Mouse (Mus musculus): ENCODE measurements at regions not wholly inside any gene's neighbourhood (a gene's known extent, or its start where the extent isn't known, plus 50 kb on each side); places are given as distances from the start of the nearest gene placed in this dataset.
A peak's percentile ranks its signal among the peaks of the same experiment; 100 is the strongest.

DNA sequence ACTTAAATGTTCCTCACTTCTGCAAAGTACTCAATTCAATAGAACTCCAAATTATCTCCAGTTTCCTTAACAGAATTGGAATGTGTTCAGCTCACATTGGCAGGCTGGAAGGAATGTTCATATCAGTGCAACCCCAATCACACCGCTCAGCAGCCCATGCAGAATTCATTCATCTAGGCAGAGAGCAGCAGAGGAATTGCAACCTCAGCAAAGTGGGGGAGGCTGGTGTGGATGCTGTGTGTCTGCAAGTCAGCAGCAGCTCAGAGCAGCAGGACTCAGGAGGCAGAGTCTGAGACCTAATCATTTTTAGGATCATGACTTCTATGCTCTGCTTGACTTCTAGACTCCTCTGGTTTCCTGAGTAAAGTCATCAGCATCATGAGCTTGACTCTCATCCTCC is 100.7 kb upstream of the Chrna7 start:
- DNase-seq (ENCODE audit: low read depth, low spot score): no peak

DNA sequence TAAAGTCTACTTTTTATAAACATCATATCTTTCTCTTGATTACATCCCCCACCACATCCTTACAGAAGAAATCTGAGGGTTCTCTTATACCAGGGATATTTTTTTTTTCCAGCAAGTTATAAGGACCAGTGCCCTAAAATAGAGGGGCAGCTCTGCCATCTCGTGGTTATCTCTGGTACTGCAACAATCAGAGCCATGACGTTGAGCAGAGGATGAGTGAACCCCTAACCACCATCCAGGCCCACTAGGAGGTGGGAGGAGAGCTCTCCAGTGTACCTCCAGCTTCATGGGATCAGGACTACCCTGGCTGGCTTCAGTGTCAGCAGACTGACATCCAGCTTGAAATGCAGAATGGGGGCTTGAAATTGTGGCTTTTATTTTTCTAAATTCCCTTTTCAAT is 107.2 kb upstream of the Chrna7 start:
- peak; percentile 46 for DNase-seq (ENCODE audit: low read depth, low spot score)

DNA sequence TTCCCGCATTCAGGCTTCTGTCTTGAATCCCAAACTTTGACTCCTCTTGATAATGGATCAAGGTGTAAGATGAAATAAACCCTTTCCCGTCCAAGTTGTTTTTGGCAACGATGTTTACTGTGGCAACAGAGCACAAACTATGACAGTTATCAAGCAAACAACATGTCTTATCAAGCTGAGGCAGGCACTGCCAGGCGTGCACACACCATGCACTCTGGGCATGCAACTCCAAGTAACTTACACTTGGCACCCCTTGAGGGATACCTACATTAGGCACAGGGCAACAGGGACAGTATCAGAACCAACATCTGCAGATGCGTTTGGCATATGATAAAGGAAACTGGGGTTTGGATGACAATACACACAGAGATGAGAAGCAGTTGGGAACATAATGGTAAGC is 108.8 kb upstream of the Chrna7 start:
- no peak for DNase-seq (ENCODE audit: low read depth, low spot score)

DNA sequence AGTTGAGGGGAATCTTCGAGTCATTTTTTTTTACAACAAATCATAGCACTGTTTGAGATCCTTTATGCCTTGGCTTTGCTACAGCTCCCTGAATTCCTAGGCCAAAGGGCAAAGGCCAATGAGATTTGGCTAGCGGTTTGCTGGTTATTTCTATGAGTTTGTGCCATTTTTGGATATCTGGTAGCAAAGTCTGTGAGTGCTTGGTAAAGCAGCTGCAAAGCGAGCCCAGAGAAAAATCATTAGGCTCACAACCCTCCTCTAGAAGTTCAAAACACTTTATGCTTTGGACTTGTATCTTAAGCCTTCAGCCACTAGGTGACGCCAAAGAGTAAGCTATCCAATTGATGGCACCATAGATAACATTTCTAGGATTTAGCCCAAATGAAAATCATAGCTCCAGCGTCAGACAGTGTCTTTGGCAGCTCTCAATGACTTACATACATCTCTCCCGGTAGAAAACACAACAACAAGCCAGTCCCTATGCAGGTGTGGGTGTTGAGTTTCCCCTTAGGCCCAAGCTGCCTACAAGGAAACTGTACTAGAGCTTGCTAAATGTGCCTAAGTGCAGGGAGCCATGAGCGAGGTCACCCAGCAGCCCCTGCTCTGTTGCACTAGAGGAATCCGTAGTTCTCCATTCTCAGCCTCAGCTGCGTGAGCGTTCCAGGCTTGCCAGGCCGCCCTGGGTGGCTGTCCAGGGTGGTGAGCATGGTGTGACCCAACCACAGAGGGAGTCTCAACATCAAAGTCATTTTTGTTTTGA is 109.8 kb upstream of the Chrna7 start:
- peak; percentile 51 for DNase-seq (ENCODE audit: low read depth, low spot score)

DNA sequence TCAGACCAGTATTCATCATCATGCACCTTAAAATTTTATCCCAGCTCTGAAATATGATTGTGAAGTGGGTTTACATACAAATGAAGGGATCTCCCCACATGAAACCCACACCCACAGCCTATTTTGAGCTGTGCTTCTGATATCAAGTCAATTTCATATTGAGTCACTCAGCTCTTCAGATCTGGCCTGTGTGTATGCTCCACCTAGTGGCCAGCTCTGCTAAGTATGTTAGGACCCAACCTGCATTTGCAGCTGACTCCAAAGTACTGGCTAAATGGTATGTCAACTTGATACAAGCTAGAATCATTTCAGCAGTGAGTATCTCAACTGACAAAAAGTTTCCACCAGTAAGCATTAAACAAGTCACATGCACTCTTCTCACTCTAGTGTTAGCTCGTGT is 109.4 kb upstream of the Otud7a start:
- no peak for DNase-seq (ENCODE audit: low read depth, low spot score)

DNA sequence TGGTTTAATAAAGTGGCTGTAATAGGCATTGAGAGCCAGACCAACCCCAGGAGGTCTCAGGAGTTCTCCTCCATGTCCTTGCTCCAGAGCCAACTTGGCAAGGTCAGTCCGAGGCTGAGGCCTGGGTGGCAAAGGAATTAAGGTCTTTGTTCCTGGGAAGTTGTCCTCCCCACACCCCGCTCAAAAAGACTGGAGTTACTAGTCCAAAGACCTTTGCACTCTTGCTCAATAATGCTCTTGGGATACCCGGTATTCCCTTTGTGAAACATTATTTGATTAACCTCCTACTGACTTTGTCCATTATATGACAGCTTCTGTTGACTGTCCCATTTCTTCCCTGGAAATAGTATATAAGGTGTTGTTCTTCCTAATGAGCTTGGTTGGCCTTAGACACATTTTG is 108.5 kb upstream of the Otud7a start:
- no peak for DNase-seq (ENCODE audit: low read depth, low spot score)

DNA sequence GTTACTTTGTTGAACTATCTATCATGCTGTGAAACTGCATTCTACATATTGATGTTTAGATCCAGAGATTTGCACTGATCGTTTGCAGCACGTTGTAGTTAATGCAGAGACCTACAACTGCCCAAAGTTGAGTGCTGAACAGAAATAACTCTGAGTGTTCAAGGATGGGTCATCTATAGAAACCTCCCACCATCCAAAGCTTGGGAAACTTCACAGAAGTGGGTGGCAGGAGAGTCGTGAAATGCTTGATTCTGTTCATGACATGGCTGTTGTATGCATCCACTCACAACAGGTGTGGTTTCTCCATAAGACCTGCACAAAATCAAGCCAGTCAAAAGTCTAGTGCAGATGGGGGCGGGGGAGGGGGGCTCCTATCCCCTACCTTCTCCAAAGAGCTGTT is 102.8 kb upstream of the Otud7a start:
- no peak for DNase-seq (ENCODE audit: low read depth, low spot score)

DNA sequence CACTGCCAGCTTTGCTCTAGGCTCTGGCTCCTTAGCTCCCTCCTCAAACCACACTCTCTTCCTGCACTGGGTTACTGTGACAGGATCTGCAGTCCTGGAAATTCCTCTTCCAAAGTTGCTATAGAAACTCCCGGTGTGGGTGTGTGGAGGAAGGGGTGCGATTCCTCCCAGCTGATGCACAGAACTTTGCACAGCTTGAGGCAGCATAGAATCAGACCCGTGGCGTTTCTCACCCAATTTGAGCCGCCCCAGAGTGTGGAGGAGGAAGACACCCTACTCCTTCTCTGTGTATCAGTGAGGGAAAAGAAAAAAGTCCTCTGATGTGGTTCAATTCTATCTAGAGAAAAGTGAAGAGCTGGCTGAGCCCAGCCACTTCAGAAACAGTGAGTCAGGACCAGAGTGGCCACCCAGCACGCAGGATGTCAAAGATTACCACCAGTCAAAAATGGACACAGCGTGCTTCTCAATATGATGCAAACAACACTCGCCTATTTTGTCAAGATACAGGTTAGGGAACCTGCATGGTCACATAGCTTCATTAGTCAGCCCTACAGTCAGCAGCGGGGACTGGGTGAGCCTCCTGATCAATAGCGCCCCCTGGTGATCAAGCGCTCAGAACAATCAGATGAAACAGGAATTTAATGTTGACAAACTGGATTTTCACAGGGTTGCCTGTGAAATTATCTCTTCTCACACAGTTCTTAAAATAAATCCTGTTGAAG is 98.7 kb upstream of the Otud7a start:
- DNase-seq (ENCODE audit: low read depth, low spot score): peak; percentile 27

DNA sequence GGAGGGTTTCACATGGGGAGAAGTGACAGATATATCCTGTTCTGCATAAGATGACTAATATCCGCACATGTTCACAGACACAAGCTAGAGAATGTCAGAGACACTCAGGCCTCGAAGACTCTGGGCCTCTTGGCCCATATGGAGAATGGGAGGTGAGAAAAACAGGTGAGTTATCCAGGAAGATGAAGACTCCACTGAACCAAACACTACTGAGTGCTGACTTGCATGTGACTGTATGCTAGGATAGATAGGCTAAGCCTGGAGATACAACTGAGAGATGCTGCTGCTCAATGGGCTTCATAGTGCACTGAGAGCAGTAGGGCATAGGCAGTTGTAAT is 98.2 kb upstream of the Otud7a start:
- no peak for DNase-seq (ENCODE audit: low read depth, low spot score)

All from embryo, embryonic 11.5 days (tissue).